Mouse (Mus musculus): Measurements from ENCODE around the gene Bglap3. TPM values are rescaled to one million over a fixed set of nuclear protein-coding genes. Genes with fewer than 3 reads are reported as not detected.
"Not testable (repeated sequence)": the region's sequence is repeated elsewhere in the genome, so short reads cannot be mapped to it uniquely, and the experiment has no call there.

Bglap3 gene
- total RNA-seq (2021), result not detected
- polyA plus RNA-seq (2012; rRNA removed), result not detected in 2 replicates
- long read RNA-seq, result 0 reads

GRCm38 (mm10) chr3:88372643-88373042 lies at the start of gene Bglap3:
Gene Bglap3, minus strand, starts transcription at chr3:88372743.
- H3K36me3 ChIP-seq (ENCODE audit: control insufficient read depth, insufficient read depth, low read length); H3K4me1 ChIP-seq (ENCODE audit: control insufficient read depth, insufficient read depth, low read length); H3K4me3 ChIP-seq; H3K27ac ChIP-seq; H3K79me2 ChIP-seq (replicated peaks; ENCODE audit: control insufficient read depth, insufficient read depth, low read length); H3K27me3 ChIP-seq (ENCODE audit: control insufficient read depth, insufficient read depth, low read length); intact Hi-C loops (cut with DNase I); H3K9ac ChIP-seq (ENCODE audit: low read depth, low read length); DNase-seq: not testable (repeated sequence)
- 88% methylated on average over 9 of the region's 9 CpGs for WGBS

- DNase-seq, result no peak
- WGBS, result 43% methylated on average over 9 of the region's 9 CpGs
- peaks cover 4% of the 10 kb centered on the region; the same call in 1 of the 2 replicates for H3K79me2 ChIP-seq (replicated peaks; ENCODE audit: control insufficient read depth, insufficient read depth, low read length)
- TF ChIP-seq POLR2A (IDR thresholded peaks at IDR 0.05; ENCODE audit: insufficient read depth, low read depth, low read length), result no peak
- TF ChIP-seq EP300 (IDR thresholded peaks at IDR 0.05; ENCODE audit: insufficient read depth, low read depth, low read length), result no peak
- TF ChIP-seq CTCF (IDR thresholded peaks at IDR 0.05), result no peak
- no peak overlapping the region for H3K27ac ChIP-seq
- no peaks in the 10 kb centered on the region for H3K27me3 ChIP-seq (ENCODE audit: control insufficient read depth, insufficient read depth, low read length)
- no peak overlapping the region for H3K4me3 ChIP-seq
- no peak overlapping the region for H3K9ac ChIP-seq (ENCODE audit: low read depth, low read length)
- peaks cover 2% of the 10 kb centered on the region for H3K4me1 ChIP-seq (ENCODE audit: control insufficient read depth, insufficient read depth, low read length)
- intact Hi-C loops (cut with DNase I), result no loop called here
- H3K36me3 ChIP-seq (ENCODE audit: control insufficient read depth, insufficient read depth, low read length), result peaks cover 2% of the 10 kb centered on the region
Observed at GRCm38 (mm10) chr3:88422020-88422720, 49.6 kb upstream of the Bglap3 start.

GRCm38 (mm10) chr3:88420771-88421170 lies 48.2 kb upstream of the Bglap3 start:
- no peak overlapping the region for H3K27ac ChIP-seq
- intact Hi-C loops (cut with DNase I), result no loop called here
- H3K27me3 ChIP-seq (ENCODE audit: control insufficient read depth, insufficient read depth, low read length), result no peaks in the 10 kb centered on the region
- 90% methylated on average over 19 of the region's 19 CpGs for WGBS
- peaks cover 4% of the 10 kb centered on the region; the same call in 1 of the 2 replicates for H3K79me2 ChIP-seq (replicated peaks; ENCODE audit: control insufficient read depth, insufficient read depth, low read length)
- H3K4me3 ChIP-seq, result no peak overlapping the region
- no peak for TF ChIP-seq POLR2A (IDR thresholded peaks at IDR 0.05; ENCODE audit: insufficient read depth, low read depth, low read length)
- no peak for TF ChIP-seq EP300 (IDR thresholded peaks at IDR 0.05; ENCODE audit: insufficient read depth, low read depth, low read length)
- no peak for TF ChIP-seq CTCF (IDR thresholded peaks at IDR 0.05)
- H3K36me3 ChIP-seq (ENCODE audit: control insufficient read depth, insufficient read depth, low read length), result peaks cover 2% of the 10 kb centered on the region
- H3K4me1 ChIP-seq (ENCODE audit: control insufficient read depth, insufficient read depth, low read length), result peaks cover 2% of the 10 kb centered on the region
- no peak for DNase-seq
- H3K9ac ChIP-seq (ENCODE audit: low read depth, low read length), result no peak overlapping the region

DNA sequence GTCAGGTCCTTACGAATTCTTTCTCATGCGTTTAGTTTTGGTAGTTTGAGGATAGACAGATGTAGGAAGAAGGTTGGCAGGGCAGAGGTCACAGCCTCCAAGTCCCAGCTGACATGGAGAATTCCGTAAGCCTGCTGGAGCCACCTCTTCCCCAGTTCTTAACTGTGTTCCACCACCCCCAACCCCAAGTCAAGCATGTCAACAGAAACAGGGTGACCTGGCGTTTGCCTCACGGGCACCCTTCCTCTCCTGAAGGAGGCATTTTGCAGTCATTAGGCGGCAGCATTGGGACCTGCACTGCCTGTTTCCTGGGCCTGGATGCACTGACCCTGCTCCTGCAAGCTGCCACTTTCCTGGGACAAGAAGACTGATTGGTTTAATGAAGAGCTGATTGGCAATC lies 45.5 kb upstream of the Bglap3 start:
- H3K27ac ChIP-seq, result no peak overlapping the region
- intact Hi-C loops (cut with DNase I), result no loop called here
- no peak for DNase-seq
- no peaks in the 10 kb centered on the region for H3K4me1 ChIP-seq (ENCODE audit: control insufficient read depth, insufficient read depth, low read length)
- no peak overlapping the region for H3K4me3 ChIP-seq
- H3K79me2 ChIP-seq (replicated peaks; ENCODE audit: control insufficient read depth, insufficient read depth, low read length), result peaks cover 4% of the 10 kb centered on the region; the same call in 1 of the 2 replicates
- H3K27me3 ChIP-seq (ENCODE audit: control insufficient read depth, insufficient read depth, low read length), result no peaks in the 10 kb centered on the region
- WGBS, result 86% methylated on average over 6 of the region's 6 CpGs
- no peaks in the 10 kb centered on the region for H3K36me3 ChIP-seq (ENCODE audit: control insufficient read depth, insufficient read depth, low read length)
- no peak for TF ChIP-seq POLR2A (IDR thresholded peaks at IDR 0.05; ENCODE audit: insufficient read depth, low read depth, low read length)
- no peak for TF ChIP-seq EP300 (IDR thresholded peaks at IDR 0.05; ENCODE audit: insufficient read depth, low read depth, low read length)
- TF ChIP-seq CTCF (IDR thresholded peaks at IDR 0.05), result no peak
- no peak overlapping the region for H3K9ac ChIP-seq (ENCODE audit: low read depth, low read length)

DNA sequence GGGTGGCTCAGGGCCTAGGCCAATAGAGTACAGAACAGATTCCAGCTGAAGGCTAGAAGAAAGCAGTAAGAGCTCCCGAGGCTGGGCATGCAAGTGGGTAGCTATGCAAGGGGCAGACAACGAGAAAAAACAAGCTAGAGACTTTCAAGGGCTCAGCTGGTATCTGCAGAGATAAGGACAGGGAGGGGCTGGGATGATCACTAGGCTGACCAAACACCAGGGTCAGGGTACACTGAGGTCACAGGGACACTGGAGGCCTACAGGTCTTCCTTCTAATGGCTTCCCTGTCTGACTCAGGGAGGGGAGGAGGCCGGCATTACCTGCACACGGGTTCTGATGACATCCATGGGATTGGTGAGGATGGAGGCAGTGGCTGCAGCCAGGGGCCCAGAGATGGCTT lies 43.1 kb upstream of the Bglap3 start:
- Histone ChIP-seq H3K79me2 (replicated peaks; ENCODE audit: control insufficient read depth, insufficient read depth, low read length) (peaks cover 4% of the 10 kb centered on the region; the same call in 1 of the 2 replicates), H3K4me1 (ENCODE audit: control insufficient read depth, insufficient read depth, low read length) (no peaks in the 10 kb centered on the region), H3K9ac (ENCODE audit: low read depth, low read length) (no peak overlapping the region), H3K27me3 (ENCODE audit: control insufficient read depth, insufficient read depth, low read length) (no peaks in the 10 kb centered on the region), H3K36me3 (ENCODE audit: control insufficient read depth, insufficient read depth, low read length) (no peaks in the 10 kb centered on the region), H3K27ac (no peak overlapping the region), H3K4me3 (no peak overlapping the region)
- intact Hi-C loops (cut with DNase I), result no loop called here
- WGBS, result 55% methylated on average over 4 of the region's 4 CpGs
- DNase-seq, result no peak
- TF ChIP-seq EP300 (IDR thresholded peaks at IDR 0.05; ENCODE audit: insufficient read depth, low read depth, low read length) (no peak), CTCF (IDR thresholded peaks at IDR 0.05) (no peak), POLR2A (IDR thresholded peaks at IDR 0.05; ENCODE audit: insufficient read depth, low read depth, low read length) (no peak)

DNA sequence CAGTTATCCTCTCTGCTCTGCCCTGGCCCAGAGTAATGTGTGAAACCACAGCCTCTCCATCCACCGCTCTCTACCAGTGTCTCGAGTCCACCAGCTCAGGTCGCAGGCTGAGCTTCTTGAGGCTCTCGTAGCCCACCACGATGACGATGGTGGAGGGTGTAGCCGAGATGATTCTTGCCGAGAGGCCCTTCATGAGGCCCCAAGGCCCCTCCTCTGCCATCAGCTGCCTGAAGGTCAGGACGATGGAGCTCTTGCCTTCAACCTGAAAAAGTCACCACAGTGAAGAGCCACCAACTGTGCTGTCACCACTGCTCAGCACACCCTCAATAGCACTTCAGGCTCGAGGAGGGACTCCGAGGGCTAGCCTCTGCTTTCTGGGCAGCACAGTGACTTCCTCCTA lies 40.1 kb upstream of the Bglap3 start:
- intact Hi-C loops (cut with DNase I), result no loop called here
- no peaks in the 10 kb centered on the region for H3K27me3 ChIP-seq (ENCODE audit: control insufficient read depth, insufficient read depth, low read length)
- no peaks in the 10 kb centered on the region for H3K79me2 ChIP-seq (replicated peaks; ENCODE audit: control insufficient read depth, insufficient read depth, low read length)
- peaks cover 2% of the 10 kb centered on the region; the same call in 1 of the 2 replicates for H3K4me1 ChIP-seq (ENCODE audit: control insufficient read depth, insufficient read depth, low read length)
- no peak for TF ChIP-seq POLR2A (IDR thresholded peaks at IDR 0.05; ENCODE audit: insufficient read depth, low read depth, low read length)
- TF ChIP-seq EP300 (IDR thresholded peaks at IDR 0.05; ENCODE audit: insufficient read depth, low read depth, low read length), result no peak
- TF ChIP-seq CTCF (IDR thresholded peaks at IDR 0.05), result no peak
- H3K36me3 ChIP-seq (ENCODE audit: control insufficient read depth, insufficient read depth, low read length), result no peaks in the 10 kb centered on the region
- H3K4me3 ChIP-seq, result no peak overlapping the region
- WGBS, result 81% methylated on average over 11 of the region's 11 CpGs
- no peak overlapping the region for H3K27ac ChIP-seq
- H3K9ac ChIP-seq (ENCODE audit: low read depth, low read length), result no peak overlapping the region
- DNase-seq, result no peak

All from heart, adult 2 months (tissue).